Mouse (Mus musculus) bone marrow macrophage, adult 2 months (primary cell): ENCODE measurements around the gene Pak3.

ENCODE experiments used
- CTCF ChIP-seq: IDR thresholded peaks from 2 replicates; pipeline ENCODE4 v1.5.1; 2012; ENCODE audit warnings: low read depth, mild to moderate bottlenecking, low read length, moderate library complexity
- POLR2A ChIP-seq: IDR thresholded peaks from 2 replicates; pipeline ENCODE4 v1.6.1; 2012; ENCODE audit warnings: mild to moderate bottlenecking, low read depth, low read length, borderline replicate concordance

DNA sequence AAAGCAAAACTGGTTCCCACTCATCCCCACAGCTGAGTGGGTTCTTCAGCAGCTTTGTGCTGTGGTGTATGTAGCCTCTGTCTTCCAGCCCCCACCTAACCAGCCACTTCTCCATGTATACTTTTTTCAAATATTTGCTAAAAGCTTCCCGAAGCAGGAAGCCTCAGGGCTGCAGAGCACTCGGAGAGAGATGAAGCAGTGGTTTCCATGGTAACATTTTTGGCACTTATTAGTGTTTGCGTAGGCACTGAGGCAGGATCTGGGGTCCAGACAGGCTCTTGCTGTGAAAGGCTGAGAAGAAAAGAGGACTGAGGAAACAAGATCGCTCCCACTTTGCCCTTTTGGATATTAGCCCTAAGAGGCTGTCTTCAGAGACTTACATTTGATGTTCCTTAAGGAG lies 100.3 kb downstream of the Pak3 start:
- TF ChIP-seq POLR2A (no peak), CTCF (no peak)
